Comparison of ENCODE assay signal across 8 mouse cellular contexts in genomic region chr19:60755438-60756191, GRCm38 (mm10). TPM values are rescaled to one million over a fixed set of nuclear protein-coding genes. Genes with fewer than 3 reads are reported as not detected.
A peak's percentile ranks its signal among the peaks of the same experiment; 100 is the strongest.
DNase-seq lines count a peak whose midpoint lies in the region; ATAC-seq lines count a peak whose summit lies in the region.

Gene Nanos1, plus strand, starts transcription at chr19:60755987.

- peak within 1 kb of the TSS; percentile 67 for H3K4me2 ChIP-seq in hindbrain, embryonic 14.5 days (replicated peaks)

- ATAC-seq in hindbrain, embryonic 14.5 days (ENCODE audit: low FRiP score) = peak; percentile 93

- WGBS in hindbrain, embryonic 14.5 days = 1% methylated on average over 57 of the region's 58 CpGs

- peak; percentile 92 for DNase-seq in T-cell, adult 2 months (ENCODE audit: low spot score)
- peak; percentile 92 to 96 for DNase-seq in cerebellum, postnatal 25 days
- DNase-seq in frontal cortex, postnatal 25 days (ENCODE audit: low spot score in 2 of 2) = peak; percentile 73 to 84
- peak; percentile 89 for DNase-seq in hindbrain, embryonic 14.5 days (ENCODE audit: low spot score)
- peak; percentile 91 to 92 for DNase-seq in layer of hippocampus, postnatal 36 days
- peak; percentile 90 for DNase-seq in lung, postnatal 25 days (ENCODE audit: low spot score)
- DNase-seq in retina, adult 2 months (ENCODE audit: low read depth, low spot score) = peak; percentile 64
- peak; percentile 97 for DNase-seq in thymus, postnatal 25 days

- H3K4me3 ChIP-seq in hindbrain, embryonic 14.5 days (replicated peaks; ENCODE audit: low read length) = peak within 1 kb of the TSS; percentile 92

- peak within 1 kb of the TSS; percentile 88 for H3K9ac ChIP-seq in hindbrain, embryonic 14.5 days

- H3K27ac ChIP-seq in hindbrain, embryonic 14.5 days = peak within 1 kb of the TSS; percentile 93

- no peaks in the 10 kb centered on the region for H3K9me3 ChIP-seq in hindbrain, embryonic 14.5 days (ENCODE audit: control insufficient read depth, low read length)

- no peaks in the 10 kb centered on the region for H3K27me3 ChIP-seq in hindbrain, embryonic 14.5 days (ENCODE audit: control insufficient read depth, insufficient read depth, low read length)

- H3K4me1 ChIP-seq in hindbrain, embryonic 14.5 days (replicated peaks; ENCODE audit: control insufficient read depth, insufficient read depth, low read length) = peaks cover 17% of the 10 kb centered on the region

- peaks cover 11% of the 10 kb centered on the region for H3K36me3 ChIP-seq in hindbrain, embryonic 14.5 days (replicated peaks; ENCODE audit: control insufficient read depth, insufficient read depth)

RNA-seq across cellular contexts. Expression of gene Nanos1, which starts in this region (rescaled TPM):
- 23.1 and 29.6 TPM in 2 replicates for polyA plus RNA-seq in hindbrain, embryonic 14.5 days (2014; fragmentation: Nextera tagmentation; extraction: Ambion mirVana)
- 10 to 100 TPM; 17.5 to 17.8 TPM for total RNA-seq in layer of hippocampus, postnatal 36 days (2021)

Comparison
In these comparisons a context has a peak if more than half of its experiments do, and no peak if none do; other contexts are left out.
1. Peak in every context shown above with its lines: DNase-seq, ATAC-seq, H3K4me3 ChIP-seq and H3K27ac ChIP-seq.